Mouse (Mus musculus) MEL (cell line): ENCODE measurements around the gene Babam2. TPM values are rescaled to one million over a fixed set of nuclear protein-coding genes. Genes with fewer than 3 reads are reported as not detected.

Experiments
- DNase-seq: peaks from one replicate; pipeline ENCODE4 v3.0.0; 2011; ENCODE audit warnings: low read depth, low spot score
- H3K27ac ChIP-seq: 2 replicates; pipeline ENCODE4 v1.5.1; 2012; ENCODE audit warnings: low read depth, mild to moderate bottlenecking, control low read depth, low read length, moderate library complexity; ENCODE audit not compliant: control insufficient read depth
- H3K27me3 ChIP-seq, 2 experiments: fragments of 150-350 bp in 1 of 2; sonication (generic) in 1 of 2; 2 replicates each; pipeline ENCODE4 v1.6.1; 2012; ENCODE audit warnings: low read length in 2 of 2, mild to moderate bottlenecking in 2 of 2, improper control_type of control experiment in 1 of 2, moderate library complexity in 1 of 2; ENCODE audit not compliant: insufficient read depth in 2 of 2, control insufficient read depth in 1 of 2
- H3K36me3 ChIP-seq, 2 experiments: 2 replicates each; pipeline ENCODE4 v1.6.1; 2012 to 2014; ENCODE audit warnings: low read length in 2 of 2, improper control_type of control experiment in 1 of 2, inconsistent platforms in 1 of 2, mild to moderate bottlenecking in 1 of 2; ENCODE audit not compliant: insufficient read depth in 2 of 2, control insufficient read depth in 1 of 2
- H3K4me1 ChIP-seq, 2 experiments: fragments of 150-350 bp in 1 of 2; sonication (generic) in 1 of 2; 2 replicates each; pipeline ENCODE4 v1.6.1; 2012; ENCODE audit warnings: low read length in 2 of 2, improper control_type of control experiment in 1 of 2, mild to moderate bottlenecking in 1 of 2; ENCODE audit not compliant: insufficient read depth in 2 of 2, control insufficient read depth in 1 of 2
- H3K4me3 ChIP-seq, 2 experiments: fragments of 150-350 bp in 1 of 2; sonication (generic) in 1 of 2; 2 replicates each; pipeline ENCODE4 v1.5.1; 2012; ENCODE audit warnings: low read depth in 2 of 2, low read length in 2 of 2, mild to moderate bottlenecking in 2 of 2, moderate library complexity in 2 of 2, control low read depth in 1 of 2, improper control_type of control experiment in 1 of 2; ENCODE audit not compliant: control insufficient read depth in 1 of 2, insufficient read depth in 1 of 2
- H3K79me2 ChIP-seq: 2 replicates; pipeline ENCODE4 v1.6.1; 2012; ENCODE audit warnings: mild to moderate bottlenecking, low read length, moderate library complexity; ENCODE audit not compliant: control insufficient read depth, poor library complexity, insufficient read depth
- H3K9ac ChIP-seq: 2 replicates; pipeline ENCODE4 v1.6.1; 2012; ENCODE audit warnings: low read depth, mild to moderate bottlenecking, control low read depth, low read length, moderate library complexity; ENCODE audit not compliant: control insufficient read depth, poor library complexity, severe bottlenecking
- H3K9me3 ChIP-seq: fragments of 150-350 bp; sonication (generic); replicated peaks from 2 replicates; pipeline ENCODE4 v1.6.1; 2012; ENCODE audit warnings: mild to moderate bottlenecking, low read length, improper control_type of control experiment, moderate library complexity; ENCODE audit not compliant: insufficient read depth
- BHLHE40 ChIP-seq: IDR thresholded peaks from 2 replicates; pipeline ENCODE4 v1.6.1; 2012; ENCODE audit warnings: low read depth, mild to moderate bottlenecking, inconsistent platforms, low read length, improper control_type of control experiment, borderline replicate concordance
- CHD2 ChIP-seq: IDR thresholded peaks from 2 replicates; pipeline ENCODE4 v1.6.1; 2011; ENCODE audit warnings: low read length, improper control_type of control experiment
- CTCF ChIP-seq, 3 experiments: IDR thresholded peaks in 2 of 3; conservative IDR thresholded peaks in 1 of 3; 2 replicates each; pipeline ENCODE4 v1.5.1; 2011 to 2012; ENCODE audit warnings: low read length in 3 of 3, low read depth in 2 of 3, mild to moderate bottlenecking in 2 of 3, improper control_type of control experiment in 1 of 3, inconsistent platforms in 1 of 3, mixed read lengths in 1 of 3, moderate library complexity in 1 of 3; ENCODE audit not compliant: control insufficient read depth in 1 of 3, insufficient read depth in 1 of 3, poor library complexity in 1 of 3, severe bottlenecking in 1 of 3
- E2F4 ChIP-seq: IDR thresholded peaks from 2 replicates; pipeline ENCODE4 v1.6.1; 2011; ENCODE audit warnings: low read depth, low read length, improper control_type of control experiment, borderline replicate concordance
- ELF1 ChIP-seq: IDR thresholded peaks from 2 replicates; pipeline ENCODE4 v1.6.1; 2014; ENCODE audit warnings: low read depth, mild to moderate bottlenecking, inconsistent platforms, low read length, improper control_type of control experiment, moderate library complexity
- KAT2A ChIP-seq: conservative IDR thresholded peaks from 2 replicates; pipeline ENCODE4 v1.6.1; 2012; ENCODE audit warnings: low read depth, low read length, improper control_type of control experiment, inconsistent platforms
- MAFK ChIP-seq: IDR thresholded peaks from 2 replicates; pipeline ENCODE4 v1.6.1; 2011; ENCODE audit warnings: low read depth, mild to moderate bottlenecking, low read length, improper control_type of control experiment, borderline replicate concordance
- MEF2A ChIP-seq: IDR thresholded peaks from 2 replicates; pipeline ENCODE4 v1.6.1; 2014; ENCODE audit warnings: low read depth, mild to moderate bottlenecking, inconsistent platforms, low read length, improper control_type of control experiment; ENCODE audit not compliant: poor library complexity, insufficient replicate concordance, severe bottlenecking; ENCODE audit errors: extremely low read depth
- MXI1 ChIP-seq: IDR thresholded peaks from 2 replicates; pipeline ENCODE4 v1.6.1; 2011; ENCODE audit warnings: mild to moderate bottlenecking, low read depth, low read length, improper control_type of control experiment
- POLR2A ChIP-seq, 2 experiments: IDR thresholded peaks; 2 replicates each; pipeline ENCODE4 v1.6.1; 2011 to 2012; ENCODE audit warnings: low read length in 2 of 2, mild to moderate bottlenecking in 2 of 2, control low read depth in 1 of 2, improper control_type of control experiment in 1 of 2, low read depth in 1 of 2, moderate library complexity in 1 of 2; ENCODE audit not compliant: control insufficient read depth in 1 of 2, insufficient read depth in 1 of 2, poor library complexity in 1 of 2
- POLR2AphosphoS2 ChIP-seq: IDR thresholded peaks from 2 replicates; pipeline ENCODE4 v1.6.1; 2011; ENCODE audit warnings: low read length, improper control_type of control experiment
- POLR2AphosphoS5 ChIP-seq: IDR thresholded peaks from 2 replicates; pipeline ENCODE4 v1.6.1; 2012; ENCODE audit warnings: low read depth, borderline replicate concordance, mild to moderate bottlenecking, inconsistent platforms, low read length, moderate library complexity, mixed read lengths
- RAD21 ChIP-seq: IDR thresholded peaks from 2 replicates; pipeline ENCODE4 v1.6.1; 2011; ENCODE audit warnings: mild to moderate bottlenecking, low read depth, low read length, improper control_type of control experiment
- TAL1 ChIP-seq: IDR thresholded peaks from 2 replicates; pipeline ENCODE4 v1.6.1; 2012; ENCODE audit warnings: mild to moderate bottlenecking, inconsistent platforms, low read length, moderate library complexity, mixed read lengths
- UBTF ChIP-seq: IDR thresholded peaks from 2 replicates; pipeline ENCODE4 v1.6.1; 2012; ENCODE audit warnings: low read depth, mild to moderate bottlenecking, inconsistent platforms, low read length, improper control_type of control experiment, moderate library complexity, borderline replicate concordance; ENCODE audit not compliant: insufficient read depth
- USF1 ChIP-seq: IDR thresholded peaks from 2 replicates; pipeline ENCODE4 v1.6.1; 2014; ENCODE audit warnings: low read depth, mild to moderate bottlenecking, inconsistent platforms, low read length, improper control_type of control experiment, moderate library complexity
- USF2 ChIP-seq, 2 experiments: IDR thresholded peaks; 2 replicates each; pipeline ENCODE4 v1.6.1; 2011 to 2012; ENCODE audit warnings: improper control_type of control experiment in 2 of 2, low read length in 2 of 2, borderline replicate concordance in 1 of 2, inconsistent platforms in 1 of 2, low read depth in 1 of 2, mild to moderate bottlenecking in 1 of 2; ENCODE audit not compliant: insufficient read depth in 1 of 2
- ZC3H11A ChIP-seq: IDR thresholded peaks from 2 replicates; pipeline ENCODE4 v1.6.1; 2012; ENCODE audit warnings: low read depth, mild to moderate bottlenecking, inconsistent platforms, low read length, improper control_type of control experiment
- ZMIZ1 ChIP-seq: IDR thresholded peaks from 2 replicates; pipeline ENCODE4 v1.6.1; 2012; ENCODE audit warnings: low read depth, mild to moderate bottlenecking, inconsistent platforms, low read length, improper control_type of control experiment, moderate library complexity
- ZNF384 ChIP-seq: IDR thresholded peaks from 2 replicates; pipeline ENCODE4 v1.6.1; 2012; ENCODE audit warnings: low read depth, mild to moderate bottlenecking, inconsistent platforms, low read length, improper control_type of control experiment
- polyA plus RNA-seq, 2 experiments: library from polyadenylated mRNA; stranded (reverse) in 1 of 2; unstranded in 1 of 2; fragments of >175 nt in 1 of 2; fragments of >200 nt in 1 of 2; gene quantifications; 2 replicates each; pipeline versions ENCODE4 v1.2.1 to v1.2.4; 2012; ENCODE audit warnings: low replicate concordance in 2 of 2, low read depth in 1 of 2; ENCODE audit not compliant: insufficient read length in 2 of 2, insufficient read depth in 1 of 2, missing spikeins in 1 of 2
- total RNA-seq: library from RNA; depleted of rRNA; stranded (reverse); fragments of 300-350 nt; gene quantifications from 2 replicates; pipeline ENCODE4 v1.2.3, GENCODE M21; 2012

The Babam2 gene
- total and polyA plus RNA-seq, 3 experiments, result 43.3 to 86.6 TPM; not detected in 1

DNA sequence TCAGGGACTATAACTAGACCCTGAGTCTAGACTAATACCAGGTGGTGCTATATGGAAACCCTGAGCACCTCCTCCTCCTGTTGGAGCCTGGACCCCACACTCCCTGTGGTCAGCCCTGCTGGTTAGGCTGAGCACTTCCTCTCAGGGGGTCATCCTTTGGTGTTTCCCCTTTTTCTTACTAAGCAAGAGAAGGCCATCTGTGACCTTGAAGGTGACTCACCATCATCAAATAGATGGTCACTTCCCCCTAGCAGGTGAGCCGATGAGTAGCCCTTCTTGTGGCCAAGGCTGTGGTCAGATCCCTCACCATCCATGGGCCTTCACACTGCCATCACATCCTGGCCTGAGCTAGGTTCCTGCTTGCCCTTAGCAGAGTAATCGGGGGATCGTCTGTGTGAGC, 379.7 kb downstream of the Babam2 start:
- no peak overlapping the region for H3K27ac ChIP-seq

DNA sequence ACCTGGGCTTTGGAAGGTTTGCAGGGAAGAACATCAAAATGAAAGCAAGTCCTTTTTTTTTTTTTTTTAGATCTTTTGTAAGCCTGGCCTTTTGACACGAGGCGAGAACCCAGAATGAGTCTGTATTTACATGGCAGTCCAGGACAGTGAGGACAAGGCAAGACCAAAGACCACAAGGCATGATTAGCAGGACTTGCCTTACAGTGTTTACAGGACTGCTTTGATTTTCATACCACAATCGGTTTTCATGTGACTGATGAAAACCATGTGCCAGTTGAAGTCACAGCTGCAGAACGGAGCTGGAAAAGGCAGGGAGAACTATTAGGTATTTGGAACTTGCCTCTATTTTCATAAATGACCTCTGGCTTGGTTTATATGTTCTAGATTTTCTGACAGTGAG, 381.5 kb downstream of the Babam2 start:
- no peak overlapping the region for H3K9ac ChIP-seq
- no peaks in the 10 kb centered on the region for H3K79me2 ChIP-seq
- no peak overlapping the region for H3K27ac ChIP-seq
- H3K4me3 ChIP-seq, result no peak overlapping the region
- H3K4me1 ChIP-seq, result peaks cover 3 to 5% of the 10 kb centered on the region in 2 experiments; a peak in 1 of 4 replicates
- DNase-seq, result no peak
- TF ChIP-seq TAL1 (no peak), CTCF (IDR thresholded peaks at IDR 0.05 in 2 of 3, conservative IDR thresholded peaks at IDR 0.05 in 1 of 3; ENCODE audit: control insufficient read depth in 1 of 3, insufficient read depth in 1 of 3, low read depth in 2 of 3, low read length in 3 of 3, poor library complexity in 1 of 3, severe bottlenecking in 1 of 3) (no peak), POLR2AphosphoS2 (no peak), USF2 (IDR thresholded peaks at IDR 0.05; ENCODE audit: borderline replicate concordance in 1 of 2, insufficient read depth in 1 of 2, low read depth in 1 of 2, low read length in 2 of 2) (no peak), POLR2AphosphoS5 (no peak), CHD2 (no peak), E2F4 (no peak), ZMIZ1 (no peak), KAT2A (no peak), USF1 (no peak), MXI1 (no peak), RAD21 (no peak), MAFK (no peak)
- H3K27me3 ChIP-seq, result no peaks in the 10 kb centered on the region
- H3K9me3 ChIP-seq, result no peaks in the 10 kb centered on the region
- peaks cover 0 to 5% of the 10 kb centered on the region in 2 experiments; a peak in 2 of 4 replicates for H3K36me3 ChIP-seq

More for the DNA sequence above, 379.7 kb downstream of the Babam2 start:
- DNase-seq, result no peak
- no peaks in the 10 kb centered on the region for H3K9me3 ChIP-seq
- H3K4me3 ChIP-seq, result no peak overlapping the region
- no peak overlapping the region for H3K9ac ChIP-seq
- H3K36me3 ChIP-seq, result peaks cover 0 to 11% of the 10 kb centered on the region in 2 experiments; a peak in 2 of 4 replicates
- H3K79me2 ChIP-seq, result no peaks in the 10 kb centered on the region
- H3K4me1 ChIP-seq, result peaks cover 3 to 11% of the 10 kb centered on the region in 2 experiments; a peak in 2 of 4 replicates
- TF ChIP-seq POLR2A (IDR thresholded peaks at IDR 0.05; ENCODE audit: control insufficient read depth in 1 of 2, insufficient read depth in 1 of 2, low read depth in 1 of 2, low read length in 2 of 2, poor library complexity in 1 of 2) (no peak), ELF1 (no peak), UBTF (no peak), E2F4 (no peak), MXI1 (no peak), ZNF384 (no peak), MEF2A (no peak), BHLHE40 (no peak), ZC3H11A (no peak)
- no peaks in the 10 kb centered on the region for H3K27me3 ChIP-seq
